Mouse (Mus musculus): ENCODE measurements around the gene Retsat. TPM values are rescaled to one million over a fixed set of nuclear protein-coding genes. Genes with fewer than 3 reads are reported as not detected.

Retsat gene
- total and polyA plus RNA-seq, 3 experiments: 15.5 to 27.7 (median 15.6) TPM

- Histone ChIP-seq H3K9me3 (replicated peaks; ENCODE audit: low read length) (no peaks in the 10 kb centered on the region), H3K9ac (ENCODE audit: insufficient read depth, low read depth) (peak overlapping the region; percentile 41), H3K36me3 (replicated peaks in 1 of 2; ENCODE audit: control insufficient read depth in 1 of 2, insufficient read depth in 1 of 2, low read length in 1 of 2) (peaks cover 12 to 27% of the 10 kb centered on the region in 2 experiments), H3K79me2 (replicated peaks; ENCODE audit: control insufficient read depth, extremely low read depth, insufficient read depth, poor library complexity, severe bottlenecking) (peaks cover 14% of the 10 kb centered on the region), H3K4me2 (ENCODE audit: insufficient read depth, low read depth, poor library complexity, severe bottlenecking) (peak overlapping the region; percentile 73), H3K27ac (ENCODE audit: insufficient read depth, low read depth) (peak overlapping the region; percentile 59), H3K4me3 (replicated peaks in 1 of 3; ENCODE audit: low read depth in 2 of 3, low read length in 2 of 3, poor library complexity in 1 of 3) (peak overlapping the region; percentile 47 to 54 (median 49)), H3K27me3 (replicated peaks) (no peaks in the 10 kb centered on the region), H3K4me1 (ENCODE audit: control insufficient read depth in 1 of 2, insufficient read depth in 2 of 2) (peaks cover 11 to 38% of the 10 kb centered on the region in 2 experiments)
- DNase-seq (ENCODE audit: extremely low read depth): peak; percentile 66
- in situ Hi-C loops (cut with MboI; ENCODE audit: low pct_ligation_motif_present, low pct_unique_long_range_greater_than_20kb, low sequenced_read_pairs): no loop called here
- dilution Hi-C loops (cut with MboI; ENCODE audit: extremely low pct_ligation_motif_present, extremely low pct_unique_long_range_greater_than_20kb, low sequenced_read_pairs): no loop called here
- 0 out of 2 replicates have a peak, but pooled peaks have one; percentile 14 for TF ChIP-seq TBP (conservative IDR thresholded peaks at IDR 0.05; ENCODE audit: low read depth, low read length)
- TF ChIP-seq USF1 (IDR thresholded peaks at IDR 0.05; ENCODE audit: low read depth, low read length): no peak
- TF ChIP-seq ELF1 (IDR thresholded peaks at IDR 0.05; ENCODE audit: low read depth, low read length): peak; percentile 80
- TF ChIP-seq USF2 (conservative IDR thresholded peaks at IDR 0.05; ENCODE audit: low read depth, low read length): no peak
- peak; percentile 75; the same call in 1 of the 2 replicates for TF ChIP-seq POLR2AphosphoS2 (IDR thresholded peaks at IDR 0.05; ENCODE audit: low read depth, low read length)
- TF ChIP-seq PAX5 (IDR thresholded peaks at IDR 0.05; ENCODE audit: low read length): no peak
- no peak for TF ChIP-seq RAD21 (IDR thresholded peaks at IDR 0.05; ENCODE audit: low read depth, low read length)
- TF ChIP-seq POLR2A (IDR thresholded peaks at IDR 0.05; ENCODE audit: low read depth, low read length): peak; percentile 65
- peak; percentile 34; the same call in 1 of the 2 replicates for TF ChIP-seq ETS1 (conservative IDR thresholded peaks at IDR 0.05; ENCODE audit: low read depth, low read length)
- peak; percentile 56; the same call in 1 of the 2 replicates for TF ChIP-seq IRF4 (IDR thresholded peaks at IDR 0.05; ENCODE audit: low read depth, low read length)
- TF ChIP-seq GABPA (IDR thresholded peaks at IDR 0.05; ENCODE audit: insufficient replicate concordance, low read depth, low read length): no peak
- TF ChIP-seq HCFC1 (IDR thresholded peaks at IDR 0.05; ENCODE audit: low read depth, low read length): peak; percentile 41; the same call in 1 of the 2 replicates
- peak; percentile 20 for TF ChIP-seq SIN3A (IDR thresholded peaks at IDR 0.05; ENCODE audit: low read length)
- peak; percentile 15; the same call in 1 of the 2 replicates for TF ChIP-seq EP300 (IDR thresholded peaks at IDR 0.05; ENCODE audit: low read length)
- peak; percentile 63; the same call in 1 of the 2 replicates for TF ChIP-seq MAZ (IDR thresholded peaks at IDR 0.05; ENCODE audit: low read depth, low read length)
- 0 out of 2 replicates have a peak, but pooled peaks have one; percentile 45 for TF ChIP-seq UBTF (IDR thresholded peaks at IDR 0.05; ENCODE audit: low read depth, low read length)
- 0 out of 2 replicates have a peak, but pooled peaks have one; percentile 63 for TF ChIP-seq ZMIZ1 (IDR thresholded peaks at IDR 0.05; ENCODE audit: low read depth, low read length)
- no peak; the same call in 1 of the 2 replicates for TF ChIP-seq SMC3 (IDR thresholded peaks at IDR 0.05; ENCODE audit: low read depth, low read length)
- no peak; the same call in none of the 2 replicates for TF ChIP-seq MAX (IDR thresholded peaks at IDR 0.05; ENCODE audit: low read length)
- TF ChIP-seq CHD1 (IDR thresholded peaks at IDR 0.05; ENCODE audit: low read depth, low read length): 0 out of 2 replicates have a peak, but pooled peaks have one; percentile 5
- no peak for TF ChIP-seq ZKSCAN1 (IDR thresholded peaks at IDR 0.05; ENCODE audit: borderline replicate concordance, low read depth, low read length)
- TF ChIP-seq NRF1 (IDR thresholded peaks at IDR 0.05; ENCODE audit: low read depth, low read length): peak; percentile 63
- 0 out of 2 replicates have a peak, but pooled peaks have one; percentile 26 for TF ChIP-seq TCF12 (IDR thresholded peaks at IDR 0.05; ENCODE audit: low read depth, low read length)
- no peak for TF ChIP-seq JUND (conservative IDR thresholded peaks at IDR 0.05; ENCODE audit: low read depth, low read length)
- no peak for TF ChIP-seq ZC3H11A (IDR thresholded peaks at IDR 0.05; ENCODE audit: low read depth, low read length)
- no peak for TF ChIP-seq KAT2A (IDR thresholded peaks at IDR 0.05; ENCODE audit: insufficient replicate concordance, low read length)
- TF ChIP-seq NELFE (IDR thresholded peaks at IDR 0.05; ENCODE audit: low read depth, low read length): peak; percentile 56
- peak; percentile 51; the same call in 1 of the 2 replicates for TF ChIP-seq RCOR1 (conservative IDR thresholded peaks at IDR 0.05; ENCODE audit: low read depth, low read length)
- 0 out of 2 replicates have a peak, but pooled peaks have one; percentile 6 for TF ChIP-seq MAFK (IDR thresholded peaks at IDR 0.05; ENCODE audit: insufficient replicate concordance, low read length)
- TF ChIP-seq MEF2A (IDR thresholded peaks at IDR 0.05; ENCODE audit: borderline replicate concordance, low read depth, low read length): peak; percentile 46; the same call in 1 of the 2 replicates
- TF ChIP-seq BHLHE40 (IDR thresholded peaks at IDR 0.05; ENCODE audit: low read depth, low read length): no peak; the same call in 1 of the 2 replicates
- 0 out of 2 replicates have a peak, but pooled peaks have one; percentile 27 for TF ChIP-seq CHD2 (IDR thresholded peaks at IDR 0.05; ENCODE audit: low read length)
Measured at GRCm38 (mm10) chr6:72552171-72553078, 45.9 kb upstream of the Retsat start.

Data from CH12.LX (cell line).